10 mouse cellular contexts compared by ENCODE assay signal in the genomic region with DNA sequence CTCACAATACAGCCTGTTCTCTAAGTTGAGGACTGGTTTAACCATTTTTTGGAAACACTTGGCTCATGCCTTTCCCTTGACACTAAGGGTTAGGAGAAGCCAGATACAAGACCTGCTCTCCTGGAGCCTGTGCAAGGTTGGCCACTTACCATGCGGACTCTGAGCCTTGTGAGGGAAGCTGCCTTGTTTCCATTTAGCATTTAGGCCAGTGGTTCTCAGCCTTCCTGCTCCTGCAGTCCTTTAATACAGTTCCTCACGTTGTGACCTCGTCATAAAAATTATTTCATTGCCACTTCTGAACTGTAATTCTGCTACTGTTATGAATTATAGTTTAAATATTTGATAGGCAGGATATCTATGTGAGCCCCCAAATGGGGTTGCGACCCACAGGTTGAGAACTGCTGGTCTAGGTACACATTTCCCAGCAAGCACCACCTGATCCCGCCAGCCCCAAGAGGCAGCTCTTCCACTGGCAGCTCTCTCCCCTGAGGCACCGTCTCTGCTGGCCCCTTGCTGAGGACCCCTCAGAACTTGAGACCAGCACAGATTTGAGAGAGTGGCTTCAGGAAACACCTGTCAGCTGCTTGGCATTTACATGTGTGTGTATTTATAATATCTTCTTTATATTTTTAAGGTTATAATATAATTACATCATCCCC. TPM values are rescaled to one million over a fixed set of nuclear protein-coding genes. Genes with fewer than 3 reads are reported as not detected.
DNase-seq lines count a peak whose midpoint lies in the region; ATAC-seq and TF ChIP-seq lines count a peak whose summit lies in the region.
"Had no signal": no experiment of that assay in that cellular context is flagged by ENCODE, and none has a peak within 500 bp of the region (broad histone marks: within the 10 kb centered on the region; RNA-seq: fewer than 3 reads in every experiment).

No protein-coding gene starts in this region.

- no peaks in the 10 kb centered on the region for H3K36me3 ChIP-seq in heart, embryonic 10.5 days
- H3K36me3 ChIP-seq in spleen, adult 2 months (ENCODE audit: control insufficient read depth, insufficient read depth, low read length), result no peaks in the 10 kb centered on the region
- H3K36me3 ChIP-seq in stomach, embryonic 16.5 days (ENCODE audit: control insufficient read depth, insufficient read depth, low read length), result no peaks in the 10 kb centered on the region
- no peaks in the 10 kb centered on the region for H3K36me3 ChIP-seq in lung, postnatal 0 days (ENCODE audit: insufficient read depth, low read length)

- 0 out of 2 replicates have a peak overlapping the region, but pooled peaks have one; percentile 16 for H3K4me3 ChIP-seq in heart, embryonic 10.5 days
- H3K4me3 ChIP-seq in spleen, adult 2 months (ENCODE audit: extremely low read depth, insufficient read depth, insufficient read length), result no peak overlapping the region; the same call in 1 of the 2 replicates
- no peak overlapping the region for H3K4me3 ChIP-seq in stomach, embryonic 16.5 days (replicated peaks; ENCODE audit: low read length)
- H3K4me3 ChIP-seq in lung, postnatal 0 days (ENCODE audit: low read depth, low read length), result no peak overlapping the region

- H3K4me2 ChIP-seq in stomach, embryonic 16.5 days (ENCODE audit: low read depth, low read length), result peak overlapping the region; percentile 83; the same call in 1 of the 2 replicates
- H3K4me2 ChIP-seq in lung, postnatal 0 days (replicated peaks; ENCODE audit: low read depth, low read length), result no peak overlapping the region

- no peak for TF ChIP-seq EP300 in lung, postnatal 0 days (IDR thresholded peaks at IDR 0.05)

- no peaks in the 10 kb centered on the region for H3K9me3 ChIP-seq in heart, embryonic 10.5 days
- H3K9me3 ChIP-seq in stomach, embryonic 16.5 days (replicated peaks; ENCODE audit: control insufficient read depth, low read length), result no peaks in the 10 kb centered on the region
- no peaks in the 10 kb centered on the region for H3K9me3 ChIP-seq in lung, postnatal 0 days (ENCODE audit: low read length)

- H3K4me1 ChIP-seq in heart, embryonic 10.5 days, result peaks cover 20% of the 10 kb centered on the region; the same call in 1 of the 2 replicates
- peaks cover 2% of the 10 kb centered on the region; the same call in 1 of the 2 replicates for H3K4me1 ChIP-seq in spleen, adult 2 months (ENCODE audit: control insufficient read depth, insufficient read depth, insufficient read length)
- peaks cover 6% of the 10 kb centered on the region; the same call in 1 of the 2 replicates for H3K4me1 ChIP-seq in stomach, embryonic 16.5 days (ENCODE audit: control insufficient read depth, insufficient read depth, low read length)
- H3K4me1 ChIP-seq in lung, postnatal 0 days (ENCODE audit: insufficient read depth, low read depth, low read length), result peaks cover 5% of the 10 kb centered on the region; the same call in 1 of the 2 replicates

- H3K27ac ChIP-seq in heart, embryonic 10.5 days, result peak overlapping the region; percentile 94; the same call in 1 of the 2 replicates
- H3K27ac ChIP-seq in spleen, adult 2 months (ENCODE audit: insufficient read depth, low read length), result peak overlapping the region; percentile 36; the same call in 1 of the 2 replicates
- no peak overlapping the region for H3K27ac ChIP-seq in stomach, embryonic 16.5 days (ENCODE audit: low read length)
- H3K27ac ChIP-seq in lung, postnatal 0 days (ENCODE audit: low read length), result no peak overlapping the region
- H3K27ac ChIP-seq: left cerebral cortex, adult 2 months had no signal

- H3K27me3 ChIP-seq in heart, embryonic 10.5 days (ENCODE audit: insufficient read depth, poor library complexity, severe bottlenecking), result peaks cover 6% of the 10 kb centered on the region
- H3K27me3 ChIP-seq in spleen, adult 2 months (ENCODE audit: control insufficient read depth, insufficient read depth, low read length), result no peaks in the 10 kb centered on the region
- H3K27me3 ChIP-seq in stomach, embryonic 16.5 days (ENCODE audit: control insufficient read depth, insufficient read depth, low read length), result no peaks in the 10 kb centered on the region
- no peaks in the 10 kb centered on the region for H3K27me3 ChIP-seq in lung, postnatal 0 days (replicated peaks; ENCODE audit: insufficient read depth, low read length)

- DNase-seq in heart, embryonic 10.5 days (ENCODE audit: low spot score), result no peak
- DNase-seq in heart, adult 9 months (ENCODE audit: low spot score in 2 of 2), result no peak
- no peak for DNase-seq in spleen, adult 2 months (ENCODE audit: low read depth in 1 of 2, low spot score in 2 of 2)
- DNase-seq in spleen, postnatal 14 days (ENCODE audit: low spot score in 2 of 2), result no peak
- DNase-seq in kidney, postnatal 36 days, result peak; percentile 59 to 63
- no peak for DNase-seq in lung, postnatal 0 days (ENCODE audit: low spot score)
- DNase-seq: cerebellum, adult 9-10 months had no signal

- no peak overlapping the region for H3K9ac ChIP-seq in stomach, embryonic 16.5 days (ENCODE audit: low read length)
- H3K9ac ChIP-seq in lung, postnatal 0 days (replicated peaks; ENCODE audit: low read depth), result no peak overlapping the region

- no peak for TF ChIP-seq CTCF in spleen, adult 2 months (IDR thresholded peaks at IDR 0.05; ENCODE audit: extremely low read depth, insufficient read depth, insufficient read length, insufficient replicate concordance)
- TF ChIP-seq CTCF in lung, postnatal 0 days (IDR thresholded peaks at IDR 0.05), result no peak

- 71% methylated on average over 6 of the region's 6 CpGs for WGBS in heart, embryonic 10.5 days
- WGBS in spleen, adult 2 months, result 45% methylated on average over 6 of the region's 6 CpGs
- WGBS in stomach, embryonic 16.5 days, result 77% methylated on average over 6 of the region's 6 CpGs
- WGBS in lung, postnatal 0 days, result 59% methylated on average over 6 of the region's 6 CpGs

- no peak for TF ChIP-seq POLR2A in spleen, adult 2 months (IDR thresholded peaks at IDR 0.05; ENCODE audit: low read depth, low read length)

- ATAC-seq in stomach, embryonic 16.5 days (ENCODE audit: insufficient read depth, low FRiP score), result no peak
- ATAC-seq in megakaryocyte progenitor cell, adult 5-6 weeks (replicated peaks; ENCODE audit: poor library complexity), result no peak
- ATAC-seq in lung, postnatal 0 days, result no peak

RNA-seq across cellular contexts. Expression of a gene that starts 10.8 kb away (rescaled TPM):
- polyA plus RNA-seq in heart, embryonic 10.5 days (2016; fragmentation: Nextera tagmentation; extraction: Ambion mirVana), result 8.9 and 10.2 TPM in 2 replicates
- polyA plus RNA-seq in spleen, adult 2 months (2012; rRNA removed), result 7.1 and 8.7 TPM in 2 replicates
- polyA plus RNA-seq in stomach, embryonic 16.5 days (2015; fragmentation: Nextera tagmentation; extraction: Ambion mirVana), result 9.6 and 10.2 TPM in 2 replicates
- total RNA-seq in megakaryocyte progenitor cell, adult 5-6 weeks (2015), result 13.3 and 22.5 TPM in 2 replicates
- 16.2 and 17.0 TPM in 2 replicates for total RNA-seq in megakaryocyte progenitor cell, adult 5-6 weeks (2017)
- 4.5 and 6.4 TPM in 2 replicates for polyA plus RNA-seq in lung, postnatal 0 days (2015; fragmentation: Nextera tagmentation; extraction: Ambion mirVana)

Comparison
In these comparisons a context has a peak if more than half of its experiments do, and no peak if none do; other contexts are left out.
1. DNase-seq: peak in kidney, postnatal 36 days (2 of 2); none in heart, embryonic 10.5 days (single experiment), heart, adult 9 months (0 of 2), spleen, adult 2 months (0 of 2), spleen, postnatal 14 days (0 of 2) and lung, postnatal 0 days (single experiment).
2. H3K27ac ChIP-seq: peak in heart, embryonic 10.5 days (single experiment) and spleen, adult 2 months (single experiment); none in stomach, embryonic 16.5 days (single experiment) and lung, postnatal 0 days (single experiment).